Mouse (Mus musculus) adrenal gland, postnatal 36 days (tissue): ENCODE results near the gene Nbl1. TPM values are rescaled to one million over a fixed set of nuclear protein-coding genes. Genes with fewer than 3 reads are reported as not detected.

ENCODE experiments used
- DNase-seq, 2 experiments: peaks; one replicate each; pipeline ENCODE4 v3.0.0; 2021; ENCODE audit warnings: mixed read lengths in 1 of 2
- total RNA-seq, 2 experiments: library from RNA; stranded (reverse); gene quantifications; 2 replicates each; pipeline ENCODE4 v1.2.3; 2021

Gene Nbl1
- total RNA-seq, 2 experiments from 2014 or later = 43.2 to 45.0 TPM

GRCm38 (mm10) chr4:139100326-139100725 lies 7.5 kb upstream of the Nbl1 start:
- no peak for DNase-seq

- DNase-seq = no peak
These were observed 3.4 kb upstream of the Nbl1 start for GRCm38 (mm10) chr4:139096201-139096600.

GRCm38 (mm10) chr4:139095406-139095805 lies 2.6 kb upstream of the Nbl1 start:
- peak; percentile 54 to 60 for DNase-seq

- DNase-seq = no peak
These were observed 370 bp upstream of the Nbl1 start for GRCm38 (mm10) chr4:139093196-139093530.

- peak; percentile 43 for DNase-seq
These were observed 1.1 kb downstream of the Nbl1 start for GRCm38 (mm10) chr4:139091478-139092355.

GRCm38 (mm10) chr4:139091066-139091465 lies 1.7 kb downstream of the Nbl1 start:
- no peak for DNase-seq

GRCm38 (mm10) chr4:139090303-139090940 lies 2.4 kb downstream of the Nbl1 start:
- DNase-seq = no peak

- no peak for DNase-seq
These were observed 3.7 kb downstream of the Nbl1 start for GRCm38 (mm10) chr4:139088982-139089671.

- no peak for DNase-seq
These were observed 5.8 kb downstream of the Nbl1 start for GRCm38 (mm10) chr4:139086984-139087383.

- peak; percentile 83 to 85 for DNase-seq
These were observed 6.8 kb downstream of the Nbl1 start for GRCm38 (mm10) chr4:139086037-139086436.

- DNase-seq = no peak
These were observed 7.5 kb downstream of the Nbl1 start for GRCm38 (mm10) chr4:139085337-139085736.

GRCm38 (mm10) chr4:139082790-139083564 lies 9.8 kb downstream of the Nbl1 start:
- no peak for DNase-seq

GRCm38 (mm10) chr4:139081270-139081931 lies 11.4 kb downstream of the Nbl1 start:
- DNase-seq = peak; percentile 56 to 70

- no peak for DNase-seq
These were observed 12.5 kb downstream of the Nbl1 start for GRCm38 (mm10) chr4:139080259-139080658.

- DNase-seq = no peak
These were observed 13.4 kb downstream of the Nbl1 start for GRCm38 (mm10) chr4:139079439-139079838.

- peak in 1 of 2 experiments; percentile 47 for DNase-seq
These were observed 14.1 kb downstream of the Nbl1 start for GRCm38 (mm10) chr4:139078726-139079125.

- peak; percentile 26 to 54 for DNase-seq
These were observed 14.5 kb downstream of the Nbl1 start for GRCm38 (mm10) chr4:139078313-139078712.

GRCm38 (mm10) chr4:139075915-139076314 lies 16.9 kb downstream of the Nbl1 start:
- DNase-seq = no peak

GRCm38 (mm10) chr4:139075041-139075711 lies 17.6 kb downstream of the Nbl1 start, which contains the start of gene Htr6:
Gene Htr6 (minus strand): TSS chr4:139075570.
- DNase-seq = peak in 1 of 2 experiments; percentile 17

GRCm38 (mm10) chr4:139074060-139074459 lies 18.7 kb downstream of the Nbl1 start:
- no peak for DNase-seq

- no peak for DNase-seq
These were observed 24.5 kb downstream of the Nbl1 start for GRCm38 (mm10) chr4:139068287-139068686.
